Mouse (Mus musculus) embryonic facial prominence, embryonic 15.5 days (tissue): ENCODE data around the gene Gm42878. TPM values are rescaled to one million over a fixed set of nuclear protein-coding genes. Genes with fewer than 3 reads are reported as not detected.
"Not testable (repeated sequence)": the region's sequence is repeated elsewhere in the genome, so short reads cannot be mapped to it uniquely, and the experiment has no call there.

Source experiments
- ATAC-seq: fragments of 200-750 bp; cut with Nextera tagmentation; 2 replicates; pipeline ENCODE4 v1.8.0; 2017; ENCODE audit warnings: low read depth, moderate TSS enrichment; ENCODE audit not compliant: insufficient number of reproducible peaks, low FRiP score, low TSS enrichment
- H3K27ac ChIP-seq: fragments of 300-500 bp; sonication (generic); replicated peaks from 2 replicates; pipeline ENCODE4 v1.5.1; 2015; ENCODE audit warnings: mild to moderate bottlenecking, inconsistent platforms
- H3K27me3 ChIP-seq: fragments of 300-500 bp; sonication (generic); 2 replicates; pipeline ENCODE4 v1.6.1; 2015; ENCODE audit warnings: inconsistent platforms
- H3K36me3 ChIP-seq: fragments of 300-500 bp; sonication (generic); 2 replicates; pipeline ENCODE4 v1.6.1; 2015; ENCODE audit warnings: mild to moderate bottlenecking, inconsistent platforms
- H3K4me1 ChIP-seq: fragments of 300-500 bp; sonication (generic); 2 replicates; pipeline ENCODE4 v1.6.1; 2015; ENCODE audit warnings: inconsistent platforms
- H3K4me2 ChIP-seq: fragments of 300-500 bp; sonication (generic); replicated peaks from 2 replicates; pipeline ENCODE4 v1.6.1; 2015; ENCODE audit warnings: mild to moderate bottlenecking, inconsistent platforms
- H3K4me3 ChIP-seq: fragments of 300-500 bp; sonication (generic); replicated peaks from 2 replicates; pipeline ENCODE4 v1.5.1; 2015; ENCODE audit warnings: mild to moderate bottlenecking, inconsistent platforms
- H3K9ac ChIP-seq: fragments of 300-500 bp; sonication (generic); 2 replicates; pipeline ENCODE4 v1.6.1; 2015; ENCODE audit warnings: inconsistent platforms
- H3K9me3 ChIP-seq: fragments of 300-500 bp; sonication (generic); replicated peaks from 2 replicates; pipeline ENCODE4 v1.6.1; 2016; ENCODE audit warnings: inconsistent platforms
- WGBS: fragments of 180-500 bp; shearing (Covaris S2); methylation state at CpG from one replicate; pipeline ENCODE4 v1.1.7; 2015; 5-methylcytosine and 5-hydroxymethylcytosine counted together
- polyA plus RNA-seq: library from polyadenylated mRNA; unstranded; fragments of >200 nt; fragmentation: Nextera tagmentation; extraction: Ambion mirVana; gene quantifications from 2 replicates; pipeline ENCODE4 v1.2.1, GENCODE M21; 2015

Gene Gm42878
- polyA plus RNA-seq, 1 experiment from 2014 or later: not detected

DNA sequence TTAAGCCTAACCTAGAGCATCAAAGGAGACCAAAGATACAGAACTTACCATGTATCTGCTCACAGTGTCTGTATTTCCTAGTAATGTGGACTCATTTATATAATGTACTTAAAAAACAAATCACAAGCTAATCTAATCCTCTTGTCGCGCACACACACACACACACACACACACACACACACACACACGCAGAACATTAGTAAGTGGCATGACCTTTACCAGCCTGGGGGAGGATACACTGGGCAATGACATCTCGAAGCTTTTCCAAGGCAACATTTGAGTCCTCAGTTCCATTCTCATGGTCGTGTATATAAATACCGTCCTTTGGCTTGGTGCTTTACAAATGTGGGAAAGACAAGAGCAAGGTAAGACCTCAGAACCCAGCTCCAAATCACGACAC lies 18.8 kb downstream of the Gm42878 start:
- no peaks in the 10 kb centered on the region for H3K4me1 ChIP-seq
- no peak overlapping the region for H3K9ac ChIP-seq
- H3K36me3 ChIP-seq: peaks cover 75% of the 10 kb centered on the region
- H3K27me3 ChIP-seq: no peaks in the 10 kb centered on the region
- WGBS: 88% methylated on average over 7 of the region's 7 CpGs
- no peak overlapping the region for H3K4me3 ChIP-seq
- H3K27ac ChIP-seq: no peak overlapping the region
- no peak overlapping the region for H3K4me2 ChIP-seq
- ATAC-seq: no peak
- H3K9me3 ChIP-seq: no peaks in the 10 kb centered on the region

DNA sequence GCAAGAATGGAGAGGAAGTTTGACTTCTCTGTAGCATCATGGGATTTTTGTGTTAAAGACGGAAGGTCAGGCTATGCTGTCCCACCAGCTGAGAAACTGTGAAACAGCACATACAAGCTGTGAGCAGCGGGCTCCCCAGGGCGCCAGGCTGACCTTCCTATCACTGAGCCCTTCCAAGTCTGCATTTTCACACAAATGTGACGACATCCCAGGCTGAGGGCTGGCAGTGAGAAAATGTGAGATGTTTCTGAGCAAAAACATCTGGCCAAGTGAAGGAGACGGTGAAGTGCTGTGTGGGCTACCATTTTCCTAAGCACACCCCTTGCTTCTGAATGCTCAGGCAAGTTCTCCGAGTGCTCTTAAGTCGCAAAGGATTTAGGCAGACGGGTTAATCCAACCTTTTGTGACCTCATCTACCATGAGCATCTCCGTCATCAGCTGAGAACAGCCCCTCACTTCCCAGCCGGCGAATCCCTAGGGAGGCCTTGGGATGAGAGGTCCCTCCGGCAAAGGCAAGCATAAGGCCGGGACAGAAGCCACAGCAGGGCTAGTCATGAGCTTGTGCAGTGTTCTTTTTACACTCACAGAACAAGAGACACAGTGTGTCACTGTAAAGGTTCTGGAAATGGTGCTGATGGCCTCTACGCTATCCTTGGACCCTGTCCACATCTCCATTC lies 19.4 kb downstream of the Gm42878 start:
- peaks cover 75% of the 10 kb centered on the region for H3K36me3 ChIP-seq
- H3K27ac ChIP-seq: no peak overlapping the region
- ATAC-seq: no peak
- H3K27me3 ChIP-seq: no peaks in the 10 kb centered on the region
- H3K4me3 ChIP-seq: no peak overlapping the region
- H3K9ac ChIP-seq: no peak overlapping the region
- H3K9me3 ChIP-seq: no peaks in the 10 kb centered on the region
- no peaks in the 10 kb centered on the region for H3K4me1 ChIP-seq
- WGBS: 85% methylated on average over 14 of the region's 14 CpGs
- H3K4me2 ChIP-seq: no peak overlapping the region

DNA sequence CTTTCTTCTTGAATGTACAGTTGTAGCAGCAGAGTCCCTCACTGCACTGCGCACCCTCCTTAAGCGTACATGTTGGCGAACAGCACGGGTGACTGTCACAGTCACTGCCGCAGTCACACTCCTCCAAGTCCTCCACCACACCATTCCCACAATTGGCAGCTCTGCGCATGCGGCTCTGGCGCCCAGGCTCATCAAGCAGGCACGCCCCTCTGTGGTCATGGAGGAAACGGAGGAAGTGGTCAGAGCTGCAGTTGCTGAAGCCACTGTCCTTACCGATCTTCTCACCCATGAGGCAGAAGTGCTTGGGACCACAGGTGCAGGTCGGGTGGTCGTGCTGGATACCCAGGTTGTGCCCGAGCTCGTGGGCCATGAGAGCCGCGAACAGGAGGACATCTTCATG lies 25.5 kb downstream of the Gm42878 start:
- not testable (repeated sequence) for H3K4me1 ChIP-seq, H3K9me3 ChIP-seq, H3K9ac ChIP-seq, H3K4me3 ChIP-seq, H3K27ac ChIP-seq, ATAC-seq, H3K27me3 ChIP-seq, H3K4me2 ChIP-seq
- WGBS: 90% methylated on average over 11 of the region's 17 CpGs
- H3K36me3 ChIP-seq: peaks cover 42% of the 10 kb centered on the region

DNA sequence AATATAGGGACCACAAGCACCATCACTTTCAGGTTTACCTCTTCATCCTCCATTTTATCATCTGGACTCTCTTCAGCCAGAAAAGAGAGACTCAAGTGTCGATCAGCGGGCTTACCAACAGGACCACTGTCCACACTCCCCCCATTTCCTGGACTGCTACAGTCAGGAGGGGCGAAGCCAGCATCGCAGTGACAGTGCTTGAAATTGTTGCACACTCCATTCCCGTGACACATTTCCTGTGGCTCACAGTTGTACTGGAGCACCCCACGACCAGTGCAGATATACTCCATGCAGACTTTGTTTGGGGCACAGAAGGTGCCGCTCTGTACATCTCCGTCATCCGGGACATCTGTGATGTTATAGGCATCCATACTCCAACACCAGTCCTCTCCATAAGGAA lies 26.3 kb downstream of the Gm42878 start:
- H3K36me3 ChIP-seq: peaks cover 34% of the 10 kb centered on the region
- 91% methylated on average over 9 of the region's 9 CpGs for WGBS
- ATAC-seq: no peak
- H3K4me2 ChIP-seq: no peak overlapping the region
- no peaks in the 10 kb centered on the region for H3K4me1 ChIP-seq
- no peak overlapping the region for H3K27ac ChIP-seq
- no peaks in the 10 kb centered on the region for H3K9me3 ChIP-seq
- no peaks in the 10 kb centered on the region for H3K27me3 ChIP-seq
- H3K9ac ChIP-seq: no peak overlapping the region
- H3K4me3 ChIP-seq: no peak overlapping the region

DNA sequence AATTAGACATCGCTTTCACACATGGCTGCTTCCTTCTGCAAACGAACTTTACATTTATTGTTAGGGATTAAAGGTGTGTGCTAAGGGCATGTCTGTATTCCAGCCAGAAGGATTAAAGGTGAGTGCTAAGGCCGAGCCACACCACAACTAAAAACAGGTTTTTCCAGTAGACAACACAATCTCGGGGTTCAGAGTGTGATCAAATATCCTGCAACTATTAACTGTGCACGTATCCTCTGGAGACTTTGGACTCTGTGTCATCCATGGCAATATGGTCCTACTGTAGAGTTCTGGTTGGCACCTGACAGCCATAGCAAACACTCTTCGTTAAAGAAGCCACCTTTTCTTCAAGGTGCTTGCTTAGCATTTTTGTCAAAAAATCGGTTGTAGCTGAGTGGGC lies 35.3 kb downstream of the Gm42878 start:
- H3K4me3 ChIP-seq: no peak overlapping the region
- H3K9ac ChIP-seq: no peak overlapping the region
- no peak overlapping the region for H3K4me2 ChIP-seq
- H3K27ac ChIP-seq: no peak overlapping the region
- ATAC-seq: no peak
- H3K36me3 ChIP-seq: no peaks in the 10 kb centered on the region
- H3K27me3 ChIP-seq: no peaks in the 10 kb centered on the region
- H3K4me1 ChIP-seq: no peaks in the 10 kb centered on the region
- 73% methylated on average over 7 of the region's 7 CpGs for WGBS
- H3K9me3 ChIP-seq: no peaks in the 10 kb centered on the region

DNA sequence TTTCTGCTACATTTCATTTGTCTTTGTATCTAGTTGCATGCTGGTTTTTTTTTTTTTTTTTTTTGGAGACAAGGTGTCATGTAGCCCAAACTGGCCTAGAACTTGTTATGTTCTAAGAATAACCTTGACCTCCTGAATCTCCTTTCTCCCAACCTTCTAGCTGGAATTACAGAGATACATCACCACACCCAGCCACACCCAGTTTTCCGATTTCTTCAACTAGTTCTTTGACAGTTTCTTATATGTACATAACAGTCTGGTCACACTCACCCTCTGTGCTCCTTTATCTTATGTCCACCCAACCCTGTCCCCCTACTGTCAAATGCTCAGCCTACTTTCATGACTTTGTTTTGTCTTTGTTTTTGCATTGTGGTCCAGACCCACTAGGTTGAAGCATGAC lies 38.4 kb downstream of the Gm42878 start:
- H3K9me3 ChIP-seq: no peaks in the 10 kb centered on the region
- H3K4me2 ChIP-seq: no peak overlapping the region
- no peak overlapping the region for H3K9ac ChIP-seq
- H3K36me3 ChIP-seq: no peaks in the 10 kb centered on the region
- no peak overlapping the region for H3K4me3 ChIP-seq
- no peaks in the 10 kb centered on the region for H3K4me1 ChIP-seq
- no peaks in the 10 kb centered on the region for H3K27me3 ChIP-seq
- WGBS: 87% methylated on average over 1 of the region's 1 CpGs
- ATAC-seq: no peak
- no peak overlapping the region for H3K27ac ChIP-seq

DNA sequence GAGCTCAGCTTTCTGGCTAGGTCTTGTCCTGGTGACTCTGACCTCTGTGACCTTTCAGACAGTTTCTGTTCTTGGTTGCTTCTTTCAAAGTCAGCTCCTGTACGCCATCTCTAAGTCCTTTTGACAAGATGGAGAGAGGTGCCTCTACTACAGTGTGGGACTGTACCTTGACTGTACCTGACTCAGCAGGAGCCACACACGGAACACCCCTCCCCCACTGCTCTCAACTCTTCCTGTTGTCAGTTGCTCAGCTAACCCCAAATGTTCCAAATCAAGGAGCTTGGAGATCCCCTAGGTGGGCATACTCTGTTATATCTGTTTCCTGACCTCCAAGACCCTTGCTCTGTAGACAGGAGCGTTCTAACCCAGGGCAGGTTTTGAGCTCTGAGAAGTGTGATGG lies 42.1 kb downstream of the Gm42878 start, which contains the start of gene Adam1b:
Adam1b (minus strand) TSS at position 205 of the 400 bp plus-strand sequence.
- WGBS: 68% methylated on average over 3 of the region's 3 CpGs
- no peak for ATAC-seq

DNA sequence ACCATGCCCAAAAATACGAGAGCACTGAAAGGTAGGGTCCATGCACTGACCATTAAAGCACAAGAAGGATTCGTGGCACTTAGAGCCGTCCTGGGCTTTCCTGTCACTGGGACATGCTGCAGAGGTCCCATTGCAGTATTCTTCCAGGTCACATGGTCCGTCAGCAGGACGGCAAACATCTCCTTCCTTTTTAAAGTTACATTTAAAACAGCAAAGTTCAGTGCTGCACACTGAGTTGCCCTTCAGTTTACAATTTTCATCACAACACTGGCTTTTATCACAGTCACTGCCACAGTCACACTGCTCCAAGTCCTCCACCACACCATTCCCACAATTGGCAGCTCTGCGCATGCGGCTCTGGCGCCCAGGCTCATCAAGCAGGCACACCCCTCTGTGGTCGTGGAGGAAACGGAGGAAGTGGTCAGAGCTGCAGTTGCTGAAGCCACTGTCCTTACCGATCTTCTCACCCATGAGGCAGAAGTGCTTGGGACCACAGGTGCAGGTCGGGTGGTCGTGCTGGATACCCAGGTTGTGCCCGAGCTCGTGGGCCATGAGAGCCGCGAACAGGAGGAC lies 43.8 kb downstream of the Gm42878 start:
- not testable (repeated sequence) for H3K36me3 ChIP-seq, H3K27ac ChIP-seq, H3K4me2 ChIP-seq, ATAC-seq, H3K27me3 ChIP-seq, H3K4me3 ChIP-seq, H3K9ac ChIP-seq, H3K9me3 ChIP-seq, H3K4me1 ChIP-seq
- 64% methylated on average over 11 of the region's 17 CpGs for WGBS

More for the DNA sequence above, 42.1 kb downstream of the Gm42878 start, which contains the start of gene Adam1b:
- no peaks in the 10 kb centered on the region for H3K9me3 ChIP-seq
- H3K27me3 ChIP-seq: no peaks in the 10 kb centered on the region
- no peaks in the 10 kb centered on the region for H3K36me3 ChIP-seq
- no peak within 1 kb of the TSS for H3K4me3 ChIP-seq
- no peaks in the 10 kb centered on the region for H3K4me1 ChIP-seq
- H3K9ac ChIP-seq: no peak within 1 kb of the TSS
- no peak within 1 kb of the TSS for H3K4me2 ChIP-seq
- H3K27ac ChIP-seq: no peak within 1 kb of the TSS

DNA sequence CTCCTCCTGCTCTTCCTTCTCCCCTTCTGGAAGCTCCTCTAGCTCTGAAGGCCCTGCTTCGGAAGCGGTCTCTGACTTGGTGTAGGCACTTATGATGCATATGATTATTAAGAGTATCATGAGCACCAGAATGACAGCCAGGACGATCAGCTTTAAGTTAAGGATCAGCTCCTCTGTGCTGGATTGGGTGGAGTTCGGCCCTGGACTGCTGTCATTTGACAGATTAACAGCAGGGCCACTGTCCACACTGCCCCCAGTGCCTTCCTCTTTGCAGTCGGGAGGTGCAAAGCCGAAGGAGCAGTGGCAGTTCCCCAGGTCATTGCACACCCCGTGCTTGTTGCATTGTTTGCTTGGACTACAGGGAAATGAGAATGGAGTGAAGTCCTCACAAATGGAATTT lies 44.6 kb downstream of the Gm42878 start:
- H3K4me2 ChIP-seq: no peak overlapping the region
- no peaks in the 10 kb centered on the region for H3K36me3 ChIP-seq
- no peaks in the 10 kb centered on the region for H3K9me3 ChIP-seq
- no peak overlapping the region for H3K4me3 ChIP-seq
- no peaks in the 10 kb centered on the region for H3K27me3 ChIP-seq
- no peak for ATAC-seq
- H3K27ac ChIP-seq: no peak overlapping the region
- 72% methylated on average over 7 of the region's 7 CpGs for WGBS
- H3K4me1 ChIP-seq: no peaks in the 10 kb centered on the region
- H3K9ac ChIP-seq: no peak overlapping the region

DNA sequence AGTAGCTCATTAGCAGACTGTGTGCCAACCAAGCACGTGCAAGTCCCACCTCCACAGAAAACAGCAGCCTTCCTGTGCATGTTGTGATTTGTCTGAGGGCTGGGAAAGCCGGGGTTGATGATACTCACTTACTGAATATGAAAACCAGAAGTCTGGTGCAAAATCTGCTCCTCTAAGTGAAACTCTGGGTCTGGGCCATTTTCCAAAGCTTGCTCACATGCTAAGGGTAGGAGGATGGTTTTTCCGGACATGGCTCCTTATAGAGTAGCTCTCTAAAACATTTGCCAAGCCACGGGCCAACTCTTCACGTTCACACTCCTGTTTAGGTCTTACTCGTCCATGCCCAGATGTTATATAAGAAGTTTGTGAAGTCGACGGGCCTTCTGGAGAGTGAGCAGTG lies 52.0 kb downstream of the Gm42878 start:
- ATAC-seq: no peak
- no peaks in the 10 kb centered on the region for H3K36me3 ChIP-seq
- no peaks in the 10 kb centered on the region for H3K4me1 ChIP-seq
- H3K27ac ChIP-seq: no peak overlapping the region; the same call in 1 of the 2 replicates
- H3K4me2 ChIP-seq: no peak overlapping the region
- no peaks in the 10 kb centered on the region for H3K9me3 ChIP-seq
- WGBS: 40% methylated on average over 8 of the region's 8 CpGs
- H3K9ac ChIP-seq: no peak overlapping the region
- H3K27me3 ChIP-seq: no peaks in the 10 kb centered on the region
- H3K4me3 ChIP-seq: no peak overlapping the region

DNA sequence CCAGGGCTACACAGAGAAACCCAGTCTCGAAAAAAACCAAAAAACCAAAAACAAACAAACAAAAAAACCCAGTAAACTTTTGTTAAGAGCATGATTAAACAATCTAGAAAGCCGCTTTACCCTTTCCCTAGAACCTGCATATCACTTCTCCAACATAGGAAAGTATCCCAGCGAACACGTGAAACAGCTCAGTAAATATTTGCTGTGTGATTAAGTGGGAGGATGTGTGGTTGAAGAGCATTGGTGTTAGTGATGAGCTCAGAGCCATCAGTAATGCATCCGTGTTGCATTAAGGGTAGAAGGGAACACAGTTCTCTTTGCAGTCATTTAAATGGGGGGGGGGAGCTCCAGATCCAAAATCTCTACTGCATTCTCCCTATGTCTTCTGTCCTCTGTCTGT lies 60.5 kb downstream of the Gm42878 start:
- Histone ChIP-seq H3K4me1 (no peaks in the 10 kb centered on the region), H3K27me3 (no peaks in the 10 kb centered on the region), H3K27ac (no peak overlapping the region), H3K9me3 (no peaks in the 10 kb centered on the region), H3K36me3 (no peaks in the 10 kb centered on the region), H3K4me2 (no peak overlapping the region), H3K9ac (no peak overlapping the region), H3K4me3 (no peak overlapping the region)
- WGBS: 79% methylated on average over 5 of the region's 5 CpGs
- ATAC-seq: no peak

DNA sequence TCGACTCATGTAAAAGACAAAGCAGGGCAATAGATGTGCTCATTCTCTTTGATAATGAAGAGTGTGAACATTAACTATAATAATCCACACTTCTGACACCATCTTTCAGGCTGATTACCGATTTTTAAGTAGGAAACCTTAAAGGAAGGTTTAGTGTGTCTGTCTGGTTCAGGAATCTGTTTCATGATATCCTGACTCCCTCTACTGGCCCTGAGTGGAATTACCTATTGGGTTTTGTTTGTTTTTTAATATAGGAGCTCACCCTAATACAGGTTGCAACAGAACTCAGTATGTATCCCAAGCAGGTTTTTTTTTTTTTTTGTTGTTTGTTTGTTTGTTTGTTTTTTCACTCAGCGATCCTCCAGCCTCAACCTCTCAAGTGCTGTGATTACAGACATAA lies 67.6 kb downstream of the Gm42878 start:
- H3K27me3 ChIP-seq: no peaks in the 10 kb centered on the region
- WGBS: 31% methylated on average over 3 of the region's 3 CpGs
- ATAC-seq: no peak

More for the DNA sequence above, 67.6 kb downstream of the Gm42878 start:
- Histone ChIP-seq H3K9ac (no peak overlapping the region), H3K4me3 (no peak overlapping the region), H3K4me2 (no peak overlapping the region), H3K27ac (no peak overlapping the region), H3K36me3 (no peaks in the 10 kb centered on the region), H3K4me1 (no peaks in the 10 kb centered on the region), H3K9me3 (no peaks in the 10 kb centered on the region)
